Mouse (Mus musculus) inflammation-experienced regulatory T-cells (primary cell): Measurements from ENCODE around the gene Taf12. TPM values are rescaled to one million over a fixed set of nuclear protein-coding genes. Genes with fewer than 3 reads are reported as not detected.

Experiments
- polyA plus RNA-seq, 2 experiments: library from polyadenylated mRNA; unstranded; fragments of 100-300 nt; shearing (Covaris generic); gene quantifications; one replicate each; pipeline ENCODE4 v1.2.1; 2017

Gene Taf12
- polyA plus RNA-seq: 10 to 100 TPM; 76.6 to 85.5 TPM

DNA sequence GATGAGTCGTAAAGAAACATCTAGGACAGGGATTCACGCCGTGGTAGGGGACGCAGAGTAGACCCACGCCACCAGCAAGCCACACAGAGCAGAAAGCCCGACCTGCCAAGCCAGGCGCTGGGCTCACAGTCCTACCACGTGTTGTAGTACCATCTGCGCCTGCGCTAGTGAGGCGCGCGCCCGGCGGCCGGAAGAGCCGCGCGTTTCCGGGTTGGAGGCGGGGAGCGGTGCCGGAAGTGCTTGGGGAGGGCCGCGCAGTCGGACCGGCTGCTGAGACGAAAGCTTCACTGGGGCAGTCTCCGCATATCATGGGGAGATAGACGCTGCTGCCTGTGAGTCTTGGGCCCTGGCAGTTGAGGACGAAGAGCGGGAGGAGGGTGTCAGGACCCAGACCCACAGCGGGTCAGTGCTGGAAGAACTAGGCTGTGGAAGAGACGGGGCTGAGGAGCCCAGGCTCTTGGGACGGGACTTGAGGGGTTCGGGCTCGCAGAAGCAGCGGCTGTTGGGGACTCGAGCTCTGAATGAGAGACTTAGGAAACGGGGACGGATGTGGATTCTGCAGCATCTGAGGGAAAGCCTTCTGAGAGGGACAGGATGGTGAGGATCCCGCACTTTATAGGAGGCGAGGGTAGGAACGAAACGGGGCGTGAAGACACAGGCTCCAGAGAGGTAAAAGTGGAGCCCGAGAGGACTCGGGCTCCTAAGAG, at the start of gene Taf12:
Taf12 (plus strand) TSS at position 220 of the 707 bp plus-strand sequence.

DNA sequence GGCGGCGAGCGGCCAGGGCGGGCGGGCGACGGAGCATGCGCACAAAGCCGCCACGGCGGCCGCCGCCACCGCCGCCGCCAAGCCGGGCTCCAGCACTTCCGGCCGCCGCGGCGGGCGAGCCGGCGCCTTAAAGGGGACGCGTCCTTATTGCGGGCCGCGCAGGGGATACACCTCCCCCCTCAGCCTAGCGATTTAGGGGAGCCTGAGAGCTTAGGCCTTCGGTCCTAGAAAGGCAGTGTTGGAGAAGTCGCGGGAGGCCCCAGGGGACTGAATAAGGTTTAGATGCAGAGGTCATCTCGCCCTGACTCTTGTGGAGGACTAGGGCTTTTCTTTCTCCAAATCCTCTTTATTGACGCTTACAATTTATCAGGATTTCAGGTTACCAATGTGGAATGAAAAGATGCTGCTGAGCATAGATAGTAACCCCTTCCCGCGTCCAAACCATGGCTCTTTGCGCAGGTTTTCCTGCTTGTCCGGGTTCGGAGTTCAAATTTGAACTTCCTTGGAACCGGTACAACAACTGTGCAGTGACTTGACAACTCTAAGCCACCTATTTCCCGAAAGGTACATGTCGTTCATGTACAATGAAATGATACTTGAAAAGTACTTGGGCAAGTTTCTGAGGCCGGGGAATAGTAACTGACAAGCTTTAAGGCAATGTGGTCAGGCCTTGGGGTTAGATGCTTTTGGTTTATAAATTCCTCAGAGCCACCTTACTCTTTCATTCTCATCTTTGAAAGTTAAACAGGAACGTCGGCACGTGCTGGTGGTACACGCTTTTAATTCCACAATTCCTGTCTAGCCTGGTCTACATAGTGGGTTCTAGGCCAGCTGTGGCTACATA, 12.4 kb upstream of the Taf12 start, which contains the start of gene Gmeb1:
Gmeb1 (minus strand) TSS at position 89 of the 844 bp plus-strand sequence.

DNA sequence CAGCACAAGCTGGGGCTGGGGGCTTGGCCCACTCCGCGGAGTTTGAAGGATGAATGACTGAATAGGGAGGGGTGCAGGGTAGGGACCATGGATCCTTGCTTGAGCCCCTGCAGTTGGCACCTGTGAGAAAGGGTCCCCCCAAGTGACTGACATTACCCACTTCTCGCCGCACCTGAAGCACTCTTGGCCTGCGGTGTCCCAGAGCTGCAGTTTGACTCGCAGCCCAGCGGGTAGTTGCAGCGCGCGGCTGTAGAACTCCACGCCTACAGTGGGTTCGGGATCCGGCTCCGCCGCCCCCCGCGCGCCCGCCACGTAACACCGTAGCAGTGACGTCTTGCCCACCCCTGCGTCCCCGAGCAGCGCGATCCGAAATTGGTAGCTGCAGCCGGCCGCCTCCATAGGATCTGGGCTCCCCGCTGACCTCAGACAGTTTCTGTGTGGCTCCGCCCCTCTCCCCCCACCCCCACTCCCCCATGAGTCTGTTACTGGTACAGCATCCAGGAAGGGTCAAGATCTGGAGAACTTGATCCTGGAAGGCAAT, 28.8 kb downstream of the Taf12 start, which contains the start of gene Rab42:
Rab42 (minus strand) TSS at position 447 of the 541 bp plus-strand sequence.

DNA sequence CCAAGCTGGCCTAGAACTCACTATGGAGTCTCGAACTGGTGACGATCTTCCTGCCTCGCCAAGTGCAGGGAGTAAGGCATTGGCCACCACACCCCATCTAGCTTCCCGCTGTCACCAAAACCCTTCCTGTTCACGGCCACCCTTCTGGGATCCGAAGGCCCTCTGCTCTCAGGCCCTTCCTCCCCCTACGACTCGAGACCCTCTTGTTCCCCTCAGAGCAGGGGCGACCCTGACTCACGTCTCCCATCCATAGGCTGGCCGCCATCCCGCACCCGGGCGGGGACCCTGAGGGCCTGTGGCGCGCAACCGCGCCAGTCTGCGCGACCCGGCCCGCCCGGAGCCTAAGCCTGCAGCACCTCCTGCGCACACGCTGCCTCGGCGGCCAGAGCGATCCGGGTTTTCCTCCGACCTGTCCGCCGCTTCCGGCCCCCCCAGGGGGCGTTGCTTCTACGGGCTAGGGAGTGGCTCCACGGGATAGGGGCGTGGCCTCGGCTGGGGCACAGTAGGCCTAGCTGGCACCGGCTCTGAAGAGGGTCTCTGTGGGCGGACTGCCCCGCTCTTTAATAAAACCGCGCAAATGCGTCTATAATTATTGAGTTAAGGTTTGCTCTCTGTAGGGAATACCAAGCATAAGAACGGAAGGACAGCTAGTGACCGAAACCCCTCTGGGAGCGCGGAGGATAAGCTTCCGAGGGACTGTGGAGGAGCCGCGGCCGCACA, 55.1 kb downstream of the Taf12 start, which contains the start of gene Trnau1ap:
Trnau1ap (minus strand) TSS at position 424 of the 720 bp plus-strand sequence.

Other genes with a start within 250 kb of the Taf12 start
- under 1 TPM; 0.16 to 0.21 TPM for gene Gm10300, start 199.7 kb upstream of the Taf12 start, polyA plus RNA-seq
- gene Epb41, start 199.1 kb upstream of the Taf12 start, polyA plus RNA-seq: 100 to 1,000 TPM in 1 of 2 experiments, 10 to 100 TPM in 1; 62.0 to 117 TPM
- under 1 TPM in 1 of 2 experiments, not detected in 1; 0.09 TPM for gene Oprd1, start 129.9 kb upstream of the Taf12 start, polyA plus RNA-seq
- 100 to 1,000 TPM in 1 of 2 experiments, 10 to 100 TPM in 1; 93.7 to 121 TPM for gene Ythdf2, start 62.1 kb upstream of the Taf12 start, polyA plus RNA-seq
- 1 to 10 TPM; 3.8 to 6.1 TPM for gene Gmeb1, start 12.8 kb upstream of the Taf12 start, polyA plus RNA-seq
- gene Rab42, start 29.0 kb downstream of the Taf12 start, polyA plus RNA-seq: 1 to 10 TPM in 1 of 2 experiments, not detected in 1; 1.1 TPM
- gene Trnau1ap, start 55.2 kb downstream of the Taf12 start, polyA plus RNA-seq: 10 to 100 TPM; 75.1 to 91.8 TPM
- gene Rcc1, start 79.2 kb downstream of the Taf12 start, polyA plus RNA-seq: 10 to 100 TPM; 21.3 to 29.5 TPM
- 1 to 10 TPM; 4.2 to 4.3 TPM for gene Phactr4, start 148.1 kb downstream of the Taf12 start, polyA plus RNA-seq
- 10 to 100 TPM; 21.4 to 23.6 TPM for gene Med18, start 189.5 kb downstream of the Taf12 start, polyA plus RNA-seq
- 10 to 100 TPM in 1 of 2 experiments, 1 to 10 TPM in 1; 9.6 to 12.1 TPM for gene Sesn2, start 236.1 kb downstream of the Taf12 start, polyA plus RNA-seq